Mouse (Mus musculus) lung, postnatal 0 days (tissue): ENCODE results near the gene Rbfox1. TPM values are rescaled to one million over a fixed set of nuclear protein-coding genes. Genes with fewer than 3 reads are reported as not detected.

ENCODE experiments used
- ATAC-seq: fragments of 200-750 bp; cut with Nextera tagmentation; 2 replicates; pipeline ENCODE4 v1.8.0; 2017; ENCODE audit warnings: moderate library complexity
- DNase-seq: peaks from one replicate; pipeline ENCODE4 v3.0.0-alpha.2; 2016; ENCODE audit warnings: low spot score
- H3K27ac ChIP-seq: fragments of 300-500 bp; sonication (generic); 2 replicates; pipeline ENCODE4 v1.5.1; 2014; ENCODE audit warnings: antibody characterized with exemption, mild to moderate bottlenecking, low read length, mixed read lengths
- H3K27me3 ChIP-seq: fragments of 300-500 bp; sonication (generic); replicated peaks from 2 replicates; pipeline ENCODE4 v1.6.1; 2014; ENCODE audit warnings: low read length, mixed read lengths; ENCODE audit not compliant: insufficient read depth
- H3K36me3 ChIP-seq: fragments of 300-500 bp; sonication (generic); 2 replicates; pipeline ENCODE4 v1.6.1; 2014; ENCODE audit warnings: low read length, mixed read lengths; ENCODE audit not compliant: insufficient read depth
- H3K4me1 ChIP-seq: fragments of 300-500 bp; sonication (generic); 2 replicates; pipeline ENCODE4 v1.6.1; 2014; ENCODE audit warnings: antibody characterized with exemption, low read depth, low read length, mixed read lengths; ENCODE audit not compliant: insufficient read depth
- H3K4me2 ChIP-seq: fragments of 300-500 bp; sonication (generic); replicated peaks from 2 replicates; pipeline ENCODE4 v1.6.1; 2014; ENCODE audit warnings: low read depth, mild to moderate bottlenecking, low read length, moderate library complexity, mixed read lengths
- H3K4me3 ChIP-seq: fragments of 300-500 bp; sonication (generic); 2 replicates; pipeline ENCODE4 v1.5.1; 2014; ENCODE audit warnings: low read depth, low read length
- H3K9ac ChIP-seq: fragments of 300-500 bp; sonication (generic); replicated peaks from 2 replicates; pipeline ENCODE4 v1.6.1; 2014; ENCODE audit warnings: low read depth, mild to moderate bottlenecking
- H3K9me3 ChIP-seq: fragments of 300-500 bp; sonication (generic); 2 replicates; pipeline ENCODE4 v1.6.1; 2016; ENCODE audit warnings: low read length, mixed read lengths
- CTCF ChIP-seq: IDR thresholded peaks from 2 replicates; pipeline ENCODE4 v1.5.1; 2016; ENCODE audit warnings: antibody characterized with exemption, mild to moderate bottlenecking
- EP300 ChIP-seq: IDR thresholded peaks from 2 replicates; pipeline ENCODE4 v1.6.1; 2016; ENCODE audit warnings: antibody characterized with exemption, mild to moderate bottlenecking, control low read depth
- WGBS: fragments of 180-500 bp; shearing (Covaris S2); extraction: QIAGEN DNeasy Blood & Tissue Kit; methylation state at CpG from one replicate; pipeline ENCODE4 v1.1.7; 2014; 5-methylcytosine and 5-hydroxymethylcytosine counted together
- polyA plus RNA-seq: library from polyadenylated mRNA; unstranded; fragments of >200 nt; fragmentation: Nextera tagmentation; extraction: Ambion mirVana; gene quantifications from 2 replicates; pipeline ENCODE4 v1.2.1, GENCODE M21; 2015

Rbfox1 gene
- polyA plus RNA-seq, 1 experiment from 2014 or later: 0.25 TPM

DNA sequence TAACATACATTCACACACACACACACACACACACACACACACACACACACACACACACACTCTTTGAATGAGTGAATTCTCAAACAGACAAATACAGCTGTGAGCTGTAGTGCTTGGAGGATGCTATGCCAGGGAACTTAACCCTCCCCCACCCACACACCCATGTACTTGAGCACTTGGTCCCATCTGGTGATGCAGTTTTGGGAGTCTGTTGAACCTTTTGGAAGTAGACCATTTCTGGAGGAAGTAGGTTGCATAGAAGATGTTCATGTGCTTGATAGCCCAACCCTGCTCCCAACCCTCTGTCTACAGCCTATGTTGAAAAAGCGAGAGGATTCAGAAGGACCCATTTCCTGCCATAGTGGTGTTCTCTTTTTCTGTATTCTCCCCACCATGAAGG, 1378.1 kb downstream of the Rbfox1 start:
- 85% methylated on average over 1 of the region's 1 CpGs for WGBS
- DNase-seq (no peak), ATAC-seq (no peak)
- Histone ChIP-seq H3K9ac (no peak overlapping the region), H3K4me2 (no peak overlapping the region), H3K27me3 (no peaks in the 10 kb centered on the region), H3K4me3 (no peak overlapping the region), H3K9me3 (no peaks in the 10 kb centered on the region), H3K36me3 (no peaks in the 10 kb centered on the region), H3K27ac (no peak overlapping the region), H3K4me1 (no peaks in the 10 kb centered on the region)
- TF ChIP-seq CTCF (no peak), EP300 (no peak)

DNA sequence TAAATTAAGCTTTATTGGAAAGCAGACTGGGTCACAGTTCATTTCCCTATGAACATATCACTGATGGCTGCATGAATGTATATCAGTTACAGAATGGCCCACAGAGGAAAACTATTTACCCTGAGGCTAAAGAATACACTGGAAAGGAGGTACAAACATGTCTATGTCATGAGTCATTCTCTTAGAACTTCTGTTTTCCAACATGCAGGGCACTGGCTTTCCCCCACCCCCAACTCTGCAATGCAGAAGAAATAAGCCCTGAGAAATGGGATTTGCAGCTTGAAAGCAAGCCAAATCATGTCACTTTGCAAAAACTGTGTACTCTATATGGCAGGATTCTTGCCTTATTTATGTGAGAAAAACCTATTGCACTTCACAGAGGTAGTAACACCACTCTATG, 1380.6 kb downstream of the Rbfox1 start:
- no peak overlapping the region for H3K27ac ChIP-seq
- H3K36me3 ChIP-seq: no peaks in the 10 kb centered on the region
- no peak overlapping the region for H3K4me3 ChIP-seq
- ATAC-seq: no peak
- TF ChIP-seq EP300 (no peak), CTCF (no peak)
- no peaks in the 10 kb centered on the region for H3K9me3 ChIP-seq
- H3K9ac ChIP-seq: no peak overlapping the region
- H3K27me3 ChIP-seq: no peaks in the 10 kb centered on the region
- no peak for DNase-seq
- H3K4me2 ChIP-seq: no peak overlapping the region
- H3K4me1 ChIP-seq: no peaks in the 10 kb centered on the region

DNA sequence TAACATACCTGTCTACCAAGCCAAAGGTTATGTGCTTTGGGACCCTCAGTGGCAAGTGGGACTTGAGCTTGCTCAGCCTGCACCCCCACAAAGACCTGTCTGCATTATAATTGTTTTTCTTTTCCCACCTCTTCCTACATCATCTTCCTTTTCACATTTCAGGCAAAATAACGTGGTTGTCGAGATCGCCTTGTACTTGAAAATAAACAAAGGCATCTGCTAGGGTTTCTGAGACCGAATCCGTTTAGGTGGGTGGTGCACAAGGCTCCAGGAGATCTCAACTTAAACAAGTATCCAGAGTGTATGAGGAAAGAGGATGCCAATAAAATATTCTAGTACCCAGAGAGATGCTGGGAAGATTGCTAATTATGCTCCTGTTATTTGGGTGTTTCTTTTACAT, 1390.3 kb downstream of the Rbfox1 start:
- H3K4me3 ChIP-seq: no peak overlapping the region
- no peaks in the 10 kb centered on the region for H3K36me3 ChIP-seq
- no peak overlapping the region for H3K27ac ChIP-seq
- no peak overlapping the region for H3K4me2 ChIP-seq
- WGBS: 73% methylated on average over 5 of the region's 5 CpGs
- no peaks in the 10 kb centered on the region for H3K27me3 ChIP-seq
- ATAC-seq: no peak
- H3K9ac ChIP-seq: no peak overlapping the region
- no peak for TF ChIP-seq EP300
- no peak for TF ChIP-seq CTCF
- H3K9me3 ChIP-seq: no peaks in the 10 kb centered on the region
- DNase-seq: no peak
- no peaks in the 10 kb centered on the region for H3K4me1 ChIP-seq

DNA sequence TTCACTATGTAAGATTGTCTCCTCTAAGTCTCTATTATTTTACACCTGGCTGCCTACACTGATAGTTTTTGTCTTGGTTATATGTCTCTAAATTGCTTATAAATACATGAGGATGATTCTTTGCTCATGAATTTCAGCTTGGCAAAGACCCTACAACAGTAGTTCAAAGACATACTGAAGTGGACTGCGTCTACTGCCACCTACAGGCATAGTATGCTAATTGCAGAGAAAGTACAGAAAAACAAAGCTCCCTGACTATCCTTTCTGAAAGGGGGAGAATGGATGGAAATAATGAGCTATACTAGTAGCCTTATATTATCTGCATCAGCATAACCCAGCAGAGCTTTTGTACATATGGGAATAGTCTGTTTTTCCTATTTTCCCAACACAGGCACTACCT, 1390.7 kb downstream of the Rbfox1 start:
- no peaks in the 10 kb centered on the region for H3K9me3 ChIP-seq
- H3K27me3 ChIP-seq: no peaks in the 10 kb centered on the region
- no peaks in the 10 kb centered on the region for H3K4me1 ChIP-seq
- no peak for TF ChIP-seq EP300
- TF ChIP-seq CTCF: peak; percentile 36
- no peak overlapping the region for H3K9ac ChIP-seq
- no peak for ATAC-seq
- H3K36me3 ChIP-seq: no peaks in the 10 kb centered on the region
- 27% methylated on average over 1 of the region's 1 CpGs for WGBS
- no peak overlapping the region for H3K27ac ChIP-seq
- no peak for DNase-seq
- H3K4me2 ChIP-seq: no peak overlapping the region
- H3K4me3 ChIP-seq: no peak overlapping the region

DNA sequence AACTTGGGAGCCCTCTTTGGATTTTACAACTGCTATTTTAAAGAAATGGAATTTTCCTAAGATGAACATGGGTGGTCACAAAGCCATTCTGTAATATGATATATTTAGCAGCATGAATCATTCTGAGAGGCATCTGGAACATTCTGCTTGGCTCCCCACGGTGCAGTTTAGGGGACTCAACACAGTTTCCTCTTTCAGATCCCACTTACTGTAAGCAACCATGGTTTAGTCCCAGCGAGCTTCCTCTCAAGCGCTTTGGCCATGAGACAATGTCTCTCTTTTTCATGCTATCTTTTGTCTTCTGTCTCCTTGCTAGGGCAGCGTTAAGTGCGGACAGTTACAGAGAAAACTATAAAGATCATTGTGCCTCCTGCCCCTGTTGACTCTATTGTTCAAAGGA, 1394.4 kb downstream of the Rbfox1 start:
- H3K36me3 ChIP-seq: no peaks in the 10 kb centered on the region
- H3K27me3 ChIP-seq: no peaks in the 10 kb centered on the region
- no peak overlapping the region for H3K27ac ChIP-seq
- no peaks in the 10 kb centered on the region for H3K4me1 ChIP-seq
- WGBS: 67% methylated on average over 5 of the region's 5 CpGs
- no peak for ATAC-seq
- no peak overlapping the region for H3K4me2 ChIP-seq
- no peak overlapping the region for H3K9ac ChIP-seq
- TF ChIP-seq EP300: no peak
- TF ChIP-seq CTCF: no peak
- H3K9me3 ChIP-seq: no peaks in the 10 kb centered on the region
- H3K4me3 ChIP-seq: no peak overlapping the region
- DNase-seq: no peak

DNA sequence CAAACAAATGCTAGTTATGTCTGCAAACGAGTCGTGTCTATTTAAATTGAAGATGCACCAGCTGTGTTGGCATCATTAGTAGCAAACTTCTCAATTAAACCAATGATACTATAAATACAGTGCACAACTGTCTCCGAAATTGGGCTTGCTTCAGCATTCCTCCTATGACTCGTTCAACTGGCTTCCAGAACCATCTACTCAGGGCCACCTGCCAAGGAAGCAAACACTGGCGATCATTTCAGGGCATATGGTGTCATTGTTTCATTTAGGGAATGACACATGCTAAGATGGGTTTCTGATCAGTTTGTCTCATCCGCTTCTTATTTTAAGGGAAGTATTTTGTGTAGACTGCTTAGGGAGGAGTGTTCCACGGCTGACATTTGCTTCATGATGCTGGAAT, 1397.1 kb downstream of the Rbfox1 start:
- DNase-seq (no peak), ATAC-seq (no peak)
- no peak overlapping the region for H3K4me3 ChIP-seq
- no peak overlapping the region for H3K4me2 ChIP-seq
- WGBS: 74% methylated on average over 7 of the region's 7 CpGs
- no peaks in the 10 kb centered on the region for H3K9me3 ChIP-seq
- H3K27me3 ChIP-seq: no peaks in the 10 kb centered on the region
- H3K36me3 ChIP-seq: no peaks in the 10 kb centered on the region
- no peaks in the 10 kb centered on the region for H3K4me1 ChIP-seq
- TF ChIP-seq CTCF (no peak), EP300 (no peak)
- H3K9ac ChIP-seq: no peak overlapping the region
- H3K27ac ChIP-seq: no peak overlapping the region
